Mouse (Mus musculus) forebrain, embryonic 16.5 days (tissue): ENCODE measurements around the gene Tacc2. TPM values are rescaled to one million over a fixed set of nuclear protein-coding genes. Genes with fewer than 3 reads are reported as not detected.

Experiments
- ATAC-seq: fragments of 200-750 bp; cut with Nextera tagmentation; 2 replicates; pipeline ENCODE4 v1.8.0; 2017; ENCODE audit warnings: mild to moderate bottlenecking, moderate library complexity
- H3K27ac ChIP-seq: fragments of 300-500 bp; sonication (generic); 2 replicates; pipeline ENCODE4 v1.5.1; 2014; ENCODE audit warnings: low read length, control low read depth
- H3K27me3 ChIP-seq: fragments of 300-500 bp; sonication (generic); replicated peaks from 2 replicates; pipeline ENCODE4 v1.6.1; 2014; ENCODE audit warnings: low read length; ENCODE audit not compliant: control insufficient read depth, insufficient read depth
- H3K36me3 ChIP-seq: fragments of 300-500 bp; sonication (generic); 2 replicates; pipeline ENCODE4 v1.6.1; 2014; ENCODE audit not compliant: control insufficient read depth, insufficient read depth
- H3K4me1 ChIP-seq: fragments of 300-500 bp; sonication (generic); replicated peaks from 2 replicates; pipeline ENCODE4 v1.6.1; 2014; ENCODE audit warnings: low read length; ENCODE audit not compliant: control insufficient read depth, insufficient read depth
- H3K4me2 ChIP-seq: fragments of 300-500 bp; sonication (generic); 2 replicates; pipeline ENCODE4 v1.6.1; 2014; ENCODE audit warnings: mild to moderate bottlenecking, low read length, control low read depth
- H3K4me3 ChIP-seq: fragments of 300-500 bp; sonication (generic); replicated peaks from 2 replicates; pipeline ENCODE4 v1.5.1; 2014; ENCODE audit warnings: mild to moderate bottlenecking, low read length, control low read depth
- H3K9ac ChIP-seq: fragments of 300-500 bp; sonication (generic); replicated peaks from 2 replicates; pipeline ENCODE4 v1.6.1; 2014; ENCODE audit warnings: low read depth, low read length, control low read depth
- H3K9me3 ChIP-seq: fragments of 300-500 bp; sonication (generic); 2 replicates; pipeline ENCODE4 v1.6.1; 2016; ENCODE audit warnings: low read length; ENCODE audit not compliant: control insufficient read depth
- WGBS: fragments of 180-500 bp; shearing (Covaris S2); extraction: QIAGEN DNeasy Blood & Tissue Kit; methylation state at CpG from one replicate; pipeline ENCODE4 v1.1.7; 2014; 5-methylcytosine and 5-hydroxymethylcytosine counted together
- polyA plus RNA-seq: library from polyadenylated mRNA; unstranded; fragments of >200 nt; fragmentation: Nextera tagmentation; extraction: Ambion mirVana; gene quantifications from 2 replicates; pipeline ENCODE4 v1.2.1, GENCODE M21; 2015

The Tacc2 gene
- polyA plus RNA-seq, 1 experiment from 2014 or later: 59.0 TPM

GRCm38 (mm10) chr7:130648061-130648460 is 70.8 kb downstream of the Tacc2 start:
- WGBS: 76% methylated on average over 4 of the region's 4 CpGs
- no peak for ATAC-seq
- Histone ChIP-seq H3K4me1 (peaks cover 20% of the 10 kb centered on the region), H3K4me2 (no peak overlapping the region), H3K27ac (no peak overlapping the region), H3K9me3 (no peaks in the 10 kb centered on the region), H3K4me3 (no peak overlapping the region), H3K36me3 (no peaks in the 10 kb centered on the region), H3K9ac (no peak overlapping the region), H3K27me3 (no peaks in the 10 kb centered on the region)

DNA sequence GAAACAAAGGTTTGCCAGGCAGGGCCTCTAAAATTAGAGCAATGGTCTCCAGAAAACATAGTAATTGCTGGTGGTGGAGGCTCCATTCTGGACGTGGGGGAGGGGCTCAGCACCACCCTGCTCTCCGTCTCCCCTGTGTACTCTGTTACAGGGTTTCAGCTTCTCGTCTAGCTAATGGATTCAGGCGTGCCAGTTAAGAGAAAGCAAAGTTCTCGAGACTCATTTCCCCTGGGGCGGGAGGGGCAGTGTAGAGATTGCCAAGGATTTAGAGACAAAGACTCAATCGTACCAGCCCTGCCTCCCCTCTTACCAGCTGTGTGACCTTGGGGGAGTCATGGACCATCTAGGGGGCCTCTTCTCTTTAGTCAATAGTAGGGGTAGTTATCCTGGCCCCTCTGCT is 72.0 kb downstream of the Tacc2 start:
- H3K4me2 ChIP-seq: no peak overlapping the region
- H3K4me1 ChIP-seq: peaks cover 20% of the 10 kb centered on the region
- 12% methylated on average over 7 of the region's 7 CpGs for WGBS
- H3K36me3 ChIP-seq: no peaks in the 10 kb centered on the region
- no peak overlapping the region for H3K9ac ChIP-seq
- no peaks in the 10 kb centered on the region for H3K9me3 ChIP-seq
- H3K27ac ChIP-seq: no peak overlapping the region
- no peaks in the 10 kb centered on the region for H3K27me3 ChIP-seq
- no peak for ATAC-seq
- no peak overlapping the region for H3K4me3 ChIP-seq

GRCm38 (mm10) chr7:130650621-130651020 is 73.4 kb downstream of the Tacc2 start:
- 93% methylated on average over 5 of the region's 5 CpGs for WGBS
- H3K4me3 ChIP-seq: no peak overlapping the region
- H3K9ac ChIP-seq: no peak overlapping the region
- H3K4me2 ChIP-seq: no peak overlapping the region
- no peak for ATAC-seq
- H3K4me1 ChIP-seq: peaks cover 20% of the 10 kb centered on the region
- H3K27me3 ChIP-seq: no peaks in the 10 kb centered on the region
- H3K9me3 ChIP-seq: no peaks in the 10 kb centered on the region
- no peak overlapping the region for H3K27ac ChIP-seq
- no peaks in the 10 kb centered on the region for H3K36me3 ChIP-seq

GRCm38 (mm10) chr7:130653036-130653555 is 75.9 kb downstream of the Tacc2 start:
- WGBS: 43% methylated on average over 6 of the region's 6 CpGs
- no peak overlapping the region for H3K4me3 ChIP-seq
- no peaks in the 10 kb centered on the region for H3K9me3 ChIP-seq
- H3K4me2 ChIP-seq: no peak overlapping the region
- ATAC-seq: no peak
- H3K9ac ChIP-seq: no peak overlapping the region
- no peaks in the 10 kb centered on the region for H3K36me3 ChIP-seq
- peaks cover 4% of the 10 kb centered on the region; the same call in 1 of the 2 replicates for H3K4me1 ChIP-seq
- H3K27ac ChIP-seq: no peak overlapping the region
- no peaks in the 10 kb centered on the region for H3K27me3 ChIP-seq

DNA sequence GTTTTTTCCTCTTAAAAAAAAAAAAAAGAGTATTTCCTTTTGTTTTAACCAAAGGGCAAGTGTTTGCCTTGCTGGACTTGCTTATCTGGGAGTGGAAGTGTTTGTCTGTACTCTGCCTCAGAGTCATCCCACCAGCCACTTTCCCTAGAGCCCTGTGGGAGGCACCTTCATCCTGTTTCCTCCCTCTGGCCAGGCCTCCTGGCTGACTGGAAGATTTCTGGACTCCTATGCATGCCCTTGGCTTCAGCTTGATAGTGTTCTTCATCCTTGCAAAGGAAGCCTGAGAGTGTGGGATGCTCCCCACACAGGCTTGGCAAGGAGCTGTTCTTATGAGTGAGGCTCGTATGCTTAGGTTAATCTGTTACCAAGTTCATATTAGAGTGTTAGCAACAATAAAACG is 77.3 kb downstream of the Tacc2 start:
- Histone ChIP-seq H3K36me3 (no peaks in the 10 kb centered on the region), H3K4me1 (no peaks in the 10 kb centered on the region), H3K4me2 (no peak overlapping the region), H3K4me3 (no peak overlapping the region), H3K27ac (no peak overlapping the region), H3K27me3 (no peaks in the 10 kb centered on the region), H3K9me3 (no peaks in the 10 kb centered on the region), H3K9ac (no peak overlapping the region)
- ATAC-seq: no peak
- 79% methylated on average over 2 of the region's 2 CpGs for WGBS

DNA sequence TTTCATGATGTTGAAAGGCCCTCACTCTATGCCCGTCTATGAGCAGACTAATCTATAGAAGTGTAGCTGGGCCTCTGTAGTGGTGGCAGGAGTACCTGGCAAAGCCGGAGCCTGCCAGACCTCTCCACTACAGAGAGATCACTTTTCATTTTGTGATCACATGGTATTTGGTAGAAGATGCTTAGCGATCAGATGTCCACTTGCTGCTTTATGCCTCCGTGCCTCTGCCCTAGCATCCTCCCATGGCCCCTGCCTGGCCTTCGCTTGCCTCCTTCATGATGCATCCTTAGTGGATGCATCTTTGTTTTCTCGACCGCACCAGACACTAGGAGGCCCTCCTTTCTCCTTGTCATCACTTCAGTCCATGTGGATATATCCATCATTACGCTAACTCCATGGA is 79.7 kb downstream of the Tacc2 start:
- no peaks in the 10 kb centered on the region for H3K4me1 ChIP-seq

DNA sequence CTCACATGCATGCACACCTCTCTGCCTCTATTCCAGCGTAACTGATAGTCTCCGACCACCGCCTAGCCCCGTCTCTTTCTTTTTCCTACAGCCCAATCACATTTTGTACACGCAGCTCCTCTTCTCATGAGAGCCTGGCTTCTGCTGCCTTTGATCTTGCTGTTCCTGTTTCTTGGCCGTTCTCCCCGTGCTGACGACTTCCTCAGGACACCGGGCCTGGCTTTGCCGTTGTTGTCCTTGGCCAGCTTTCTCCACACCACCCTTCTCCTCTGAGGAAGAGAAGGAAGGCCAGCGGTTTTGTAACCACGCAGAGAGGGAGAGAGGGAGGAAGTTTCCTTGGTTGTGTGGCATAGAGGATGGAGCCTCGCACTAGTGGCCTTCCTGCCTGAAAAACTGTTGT is 80.5 kb downstream of the Tacc2 start:
- H3K4me2 ChIP-seq: no peak overlapping the region
- 90% methylated on average over 13 of the region's 13 CpGs for WGBS
- no peaks in the 10 kb centered on the region for H3K27me3 ChIP-seq
- H3K27ac ChIP-seq: no peak overlapping the region
- H3K4me1 ChIP-seq: no peaks in the 10 kb centered on the region
- H3K36me3 ChIP-seq: no peaks in the 10 kb centered on the region
- no peak overlapping the region for H3K4me3 ChIP-seq
- no peaks in the 10 kb centered on the region for H3K9me3 ChIP-seq
- no peak for ATAC-seq
- no peak overlapping the region for H3K9ac ChIP-seq

More for the DNA sequence above, 79.7 kb downstream of the Tacc2 start:
- no peaks in the 10 kb centered on the region for H3K36me3 ChIP-seq
- no peaks in the 10 kb centered on the region for H3K27me3 ChIP-seq
- H3K4me3 ChIP-seq: no peak overlapping the region
- H3K9me3 ChIP-seq: no peaks in the 10 kb centered on the region
- H3K27ac ChIP-seq: no peak overlapping the region
- H3K4me2 ChIP-seq: no peak overlapping the region
- 95% methylated on average over 8 of the region's 8 CpGs for WGBS
- ATAC-seq: no peak
- H3K9ac ChIP-seq: no peak overlapping the region

DNA sequence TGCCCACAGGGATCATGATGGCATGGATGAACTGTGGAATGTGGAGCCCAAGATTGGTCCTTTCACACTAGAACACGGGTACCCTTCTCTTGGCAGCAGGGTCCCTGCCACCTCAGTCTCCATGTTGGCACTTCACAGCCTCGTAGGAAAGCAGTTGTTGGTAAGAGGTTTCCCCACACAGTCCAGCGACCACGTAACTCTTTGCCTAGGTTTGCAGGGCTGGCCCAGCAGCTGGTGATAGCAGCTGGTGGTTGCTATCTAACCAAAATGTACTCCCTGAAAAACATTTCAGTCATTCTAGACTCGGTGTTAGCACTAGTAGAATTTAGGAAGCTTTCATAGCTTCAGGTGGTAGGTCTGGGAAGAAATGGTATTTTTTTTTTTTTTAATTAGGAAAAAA is 81.9 kb downstream of the Tacc2 start:
- H3K9me3 ChIP-seq: no peaks in the 10 kb centered on the region
- H3K4me3 ChIP-seq: no peak overlapping the region
- no peak overlapping the region for H3K4me2 ChIP-seq
- H3K36me3 ChIP-seq: no peaks in the 10 kb centered on the region
- H3K9ac ChIP-seq: no peak overlapping the region
- no peaks in the 10 kb centered on the region for H3K4me1 ChIP-seq
- no peak for ATAC-seq
- no peak overlapping the region for H3K27ac ChIP-seq
- 91% methylated on average over 5 of the region's 5 CpGs for WGBS
- H3K27me3 ChIP-seq: no peaks in the 10 kb centered on the region

- H3K9me3 ChIP-seq: no peaks in the 10 kb centered on the region
- H3K4me1 ChIP-seq: no peaks in the 10 kb centered on the region
- H3K27ac ChIP-seq: no peak overlapping the region
- H3K4me2 ChIP-seq: no peak overlapping the region
- no peak overlapping the region for H3K4me3 ChIP-seq
- no peaks in the 10 kb centered on the region for H3K27me3 ChIP-seq
- H3K9ac ChIP-seq: no peak overlapping the region
- H3K36me3 ChIP-seq: no peaks in the 10 kb centered on the region
- no peak for ATAC-seq
- 68% methylated on average over 5 of the region's 5 CpGs for WGBS
Observed at GRCm38 (mm10) chr7:130662250-130662649, 85.0 kb downstream of the Tacc2 start.

- Histone ChIP-seq H3K36me3 (no peaks in the 10 kb centered on the region), H3K27ac (no peak overlapping the region), H3K27me3 (no peaks in the 10 kb centered on the region), H3K4me2 (no peak overlapping the region), H3K9me3 (no peaks in the 10 kb centered on the region), H3K9ac (no peak overlapping the region), H3K4me1 (no peaks in the 10 kb centered on the region), H3K4me3 (no peak overlapping the region)
- WGBS: 79% methylated on average over 4 of the region's 4 CpGs
- no peak for ATAC-seq
Observed at GRCm38 (mm10) chr7:130662869-130663268, 85.6 kb downstream of the Tacc2 start.
